Mouse (Mus musculus) duodenum, adult 2 months (tissue): Measurements from ENCODE around the gene Adam15. TPM values are rescaled to one million over a fixed set of nuclear protein-coding genes. Genes with fewer than 3 reads are reported as not detected.

Experiments used
- polyA plus RNA-seq: library from polyadenylated mRNA; depleted of rRNA; stranded (reverse); fragments of >200 nt; gene quantifications from 2 replicates; pipeline ENCODE4 v1.2.3, GENCODE M21; 2012; ENCODE audit warnings: low replicate concordance; rRNA removed

The Adam15 gene
- 77.9 and 91.6 TPM in 2 replicates for polyA plus RNA-seq

DNA sequence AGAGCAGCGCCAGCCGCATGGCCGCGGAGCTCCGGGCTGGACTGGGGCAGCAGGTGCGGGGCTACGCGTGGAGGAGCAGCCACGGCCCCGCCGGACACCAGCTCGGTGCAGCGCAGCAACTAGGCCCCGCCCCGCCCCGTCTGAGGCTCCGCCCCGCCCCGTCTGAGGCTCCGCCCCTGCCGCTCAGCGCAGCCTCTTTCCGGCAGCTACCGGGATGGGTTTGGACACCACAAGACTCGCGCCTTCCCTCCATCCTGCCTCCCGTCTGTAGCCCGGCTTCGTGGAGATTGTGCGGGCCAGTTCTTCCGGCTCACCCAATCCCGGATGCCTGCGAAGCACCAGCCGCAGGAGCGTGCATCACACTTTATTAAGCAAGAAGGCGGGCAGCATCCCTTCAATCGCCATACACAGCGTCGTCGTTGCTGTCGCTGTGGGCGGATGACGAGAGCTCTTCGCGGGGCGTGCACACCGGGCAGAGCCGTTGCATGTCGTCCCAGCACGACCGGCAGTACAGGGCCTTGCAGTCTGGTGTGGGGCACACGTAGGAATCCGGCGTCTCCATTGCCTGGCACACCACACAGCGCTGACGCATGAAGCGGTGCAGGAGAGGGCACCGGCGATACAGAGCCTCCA lies at the start of gene Adam15:
TSS of gene Adam15 (minus strand) at position 128 of the 633 bp plus-strand sequence.

GRCm38 (mm10) chr3:89394006-89394893 lies 44.5 kb upstream of the Adam15 start, which contains the start of gene Zbtb7b:
Zbtb7b (minus strand) TSS chr3:89394776.

DNA sequence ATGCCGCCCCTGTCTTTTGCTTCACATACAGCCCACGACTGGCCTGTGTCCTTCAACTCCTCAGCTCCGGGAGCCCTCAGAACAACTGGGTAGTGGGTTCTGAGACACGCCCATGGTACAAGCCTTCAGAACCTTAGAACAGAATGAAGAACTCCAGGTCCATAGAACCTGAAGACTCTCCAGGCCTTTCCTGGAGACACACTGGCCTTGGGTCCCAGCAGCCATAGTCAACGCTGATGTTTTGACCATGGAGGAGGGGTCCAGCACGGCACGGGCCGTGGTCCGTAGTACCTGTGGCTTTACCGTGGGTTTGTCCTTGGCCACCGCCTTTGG lies 15.3 kb upstream of the Adam15 start, which contains the start of gene Dcst1:
TSS of gene Dcst1 (minus strand) at position 101 of the 333 bp plus-strand sequence.

GRCm38 (mm10) chr3:89361675-89362074 lies 11.9 kb upstream of the Adam15 start, which contains the start of gene Dcst2:
Dcst2 (plus strand) TSS chr3:89361975.

GRCm38 (mm10) chr3:89337721-89338578 lies 11.8 kb downstream of the Adam15 start, which contains the start of gene Efna4:
Efna4 (minus strand) TSS chr3:89338028.

DNA sequence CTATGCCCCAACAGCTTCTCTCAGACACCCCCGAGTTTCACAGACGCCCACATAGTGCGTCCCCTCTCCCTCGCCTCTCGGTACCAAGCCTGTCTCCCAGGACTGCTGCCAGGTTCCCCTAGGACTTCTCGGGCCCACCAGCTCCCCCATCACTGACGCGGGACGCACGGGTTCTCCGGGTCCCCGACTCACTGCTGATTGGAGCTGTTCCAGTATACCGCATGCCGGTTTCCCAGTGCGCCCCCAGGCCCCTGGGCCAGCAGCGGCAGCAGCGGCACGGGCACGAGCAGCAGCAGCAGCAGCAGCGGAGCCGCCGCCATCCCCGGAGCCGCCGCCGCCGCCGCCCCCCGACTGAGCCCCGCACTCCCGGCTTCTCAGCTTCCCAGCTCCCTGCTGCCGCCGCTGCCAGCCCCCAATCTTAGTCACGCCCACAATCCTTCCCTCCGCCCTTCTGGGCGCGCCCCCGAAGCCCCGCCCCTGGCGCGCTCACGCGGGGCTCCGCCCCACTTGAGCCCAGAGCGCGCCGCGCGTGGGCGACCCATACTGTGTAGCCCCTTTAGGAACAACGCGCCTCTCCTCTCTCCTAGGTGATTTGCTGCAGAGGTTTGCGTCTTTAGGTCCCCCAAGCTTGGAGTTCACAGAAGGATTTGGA lies 27.2 kb downstream of the Adam15 start, which contains the start of gene Efna3:
TSS of gene Efna3 (minus strand) at position 452 of the 652 bp plus-strand sequence.

Other genes starting within 250 kb of the Adam15 start
- gene Gm43738, start 248.9 kb downstream of the Adam15 start, polyA plus RNA-seq = not detected in 2 replicates
- 58.7 and 73.8 TPM in 2 replicates for gene Fdps, start 248.0 kb downstream of the Adam15 start, polyA plus RNA-seq
- gene Pklr, start 213.9 kb downstream of the Adam15 start, polyA plus RNA-seq = 528 and 535 TPM in 2 replicates
- 0.38 and 1.6 TPM in 2 replicates for gene Hcn3, start 189.8 kb downstream of the Adam15 start, polyA plus RNA-seq
- gene Clk2, start 185.2 kb downstream of the Adam15 start, polyA plus RNA-seq = 19.8 and 20.8 TPM in 2 replicates
- 128 and 132 TPM in 2 replicates for gene Scamp3, start 172.5 kb downstream of the Adam15 start, polyA plus RNA-seq
- gene Fam189b, start 166.9 kb downstream of the Adam15 start, polyA plus RNA-seq = 26.9 and 30.9 TPM in 2 replicates
- gene Gba, start 147.1 kb downstream of the Adam15 start, polyA plus RNA-seq = 27.8 and 49.9 TPM in 2 replicates
- gene Thbs3, start 134.8 kb downstream of the Adam15 start, polyA plus RNA-seq = 8.4 and 15.4 TPM in 2 replicates
- 192 and 239 TPM in 2 replicates for gene Mtx1, start 122.9 kb downstream of the Adam15 start, polyA plus RNA-seq
- 1.1 and 80.2 TPM in 2 replicates for gene Muc1, start 120.9 kb downstream of the Adam15 start, polyA plus RNA-seq
- gene Krtcap2, start 104.0 kb downstream of the Adam15 start, polyA plus RNA-seq = 340 and 345 TPM in 2 replicates
- 2.8 and 16.7 TPM in 2 replicates for gene Trim46, start 103.7 kb downstream of the Adam15 start, polyA plus RNA-seq
- gene Dpm3, start 90.6 kb downstream of the Adam15 start, polyA plus RNA-seq = 370 and 590 TPM in 2 replicates
- gene Slc50a1, start 79.4 kb downstream of the Adam15 start, polyA plus RNA-seq = 90.2 and 159 TPM in 2 replicates
- 59.5 and 87.8 TPM in 2 replicates for gene Efna1, start 68.9 kb downstream of the Adam15 start, polyA plus RNA-seq
- 8.2 and 18.7 TPM in 2 replicates for gene Efna3, start 27.0 kb downstream of the Adam15 start, polyA plus RNA-seq
- gene Efna4, start 12.0 kb downstream of the Adam15 start, polyA plus RNA-seq = 14.7 and 32.5 TPM in 2 replicates
- gene Dcst2, start 12.0 kb upstream of the Adam15 start, polyA plus RNA-seq = 2.5 TPM in 2 replicates
- gene Dcst1, start 15.3 kb upstream of the Adam15 start, polyA plus RNA-seq = 5.1 and 8.6 TPM in 2 replicates
- gene Zbtb7b, start 44.8 kb upstream of the Adam15 start, polyA plus RNA-seq = 153 and 200 TPM in 2 replicates
- gene Lenep, start 52.8 kb upstream of the Adam15 start, polyA plus RNA-seq = not detected in 2 replicates
- gene Flad1, start 61.9 kb upstream of the Adam15 start, polyA plus RNA-seq = 38.8 and 45.1 TPM in 2 replicates
- 7.2 and 7.6 TPM in 2 replicates for gene Cks1b, start 68.4 kb upstream of the Adam15 start, polyA plus RNA-seq
- 43.8 and 52.6 TPM in 2 replicates for gene Shc1, start 68.4 kb upstream of the Adam15 start, polyA plus RNA-seq
- 79.8 and 157 TPM in 2 replicates for gene Pygo2, start 80.2 kb upstream of the Adam15 start, polyA plus RNA-seq
- 34.4 and 41.9 TPM in 2 replicates for gene Pbxip1, start 86.7 kb upstream of the Adam15 start, polyA plus RNA-seq
- 9.4 and 15.8 TPM in 2 replicates for gene Pmvk, start 104.5 kb upstream of the Adam15 start, polyA plus RNA-seq
- 2.0 and 5.3 TPM in 2 replicates for gene Kcnn3, start 170.2 kb upstream of the Adam15 start, polyA plus RNA-seq